Mouse (Mus musculus) forebrain, embryonic 14.5 days (tissue): Measurements from ENCODE around the gene Spag5. TPM values are rescaled to one million over a fixed set of nuclear protein-coding genes. Genes with fewer than 3 reads are reported as not detected.

Experiments used
- ATAC-seq: fragments of 200-750 bp; cut with Nextera tagmentation; 2 replicates; pipeline ENCODE4 v1.8.0; 2017; ENCODE audit warnings: mild to moderate bottlenecking, moderate library complexity
- DNase-seq: peaks from one replicate; pipeline ENCODE4 v3.0.0-alpha.2; 2015; ENCODE audit warnings: low spot score
- H3K27ac ChIP-seq: fragments of 300-500 bp; sonication (generic); 2 replicates; pipeline ENCODE4 v1.5.1; 2014; ENCODE audit warnings: low read depth, mild to moderate bottlenecking, control low read depth, low read length, moderate library complexity
- H3K27me3 ChIP-seq: fragments of 300-500 bp; sonication (generic); replicated peaks from 2 replicates; pipeline ENCODE4 v1.6.1; 2014; ENCODE audit warnings: low read length, control low read depth, mixed read lengths; ENCODE audit not compliant: control insufficient read depth, insufficient read depth
- H3K36me3 ChIP-seq: fragments of 300-500 bp; sonication (generic); 2 replicates; pipeline ENCODE4 v1.6.1; 2014; ENCODE audit warnings: low read length, control low read depth; ENCODE audit not compliant: control insufficient read depth, insufficient read depth
- H3K4me1 ChIP-seq: fragments of 300-500 bp; sonication (generic); 2 replicates; pipeline ENCODE4 v1.6.1; 2014; ENCODE audit warnings: antibody characterized with exemption, low read length, control low read depth; ENCODE audit not compliant: control insufficient read depth, insufficient read depth
- H3K4me2 ChIP-seq: fragments of 300-500 bp; sonication (generic); 2 replicates; pipeline ENCODE4 v1.6.1; 2014; ENCODE audit warnings: mild to moderate bottlenecking, control low read depth, low read length
- H3K4me3 ChIP-seq: fragments of 300-500 bp; sonication (generic); 2 replicates; pipeline ENCODE4 v1.5.1; 2014; ENCODE audit warnings: low read depth, low read length, control low read depth
- H3K9ac ChIP-seq: fragments of 300-500 bp; sonication (generic); 2 replicates; pipeline ENCODE4 v1.6.1; 2014; ENCODE audit warnings: mild to moderate bottlenecking, low read length, control low read depth, moderate library complexity
- H3K9me3 ChIP-seq: fragments of 300-500 bp; sonication (generic); replicated peaks from 2 replicates; pipeline ENCODE4 v1.6.1; 2016; ENCODE audit warnings: low read length, control low read depth, mixed read lengths; ENCODE audit not compliant: control insufficient read depth
- WGBS: fragments of 180-500 bp; shearing (Covaris S2); extraction: QIAGEN DNeasy Blood & Tissue Kit; methylation state at CpG from one replicate; pipeline ENCODE4 v1.1.7; 2014; 5-methylcytosine and 5-hydroxymethylcytosine counted together
- polyA plus RNA-seq: library from polyadenylated mRNA; unstranded; fragments of >200 nt; fragmentation: Nextera tagmentation; extraction: Ambion mirVana; gene quantifications from 2 replicates; pipeline ENCODE4 v1.2.1, GENCODE M21; 2014

Spag5 gene
- polyA plus RNA-seq, 1 experiment from 2014 or later, result 25.4 TPM

DNA sequence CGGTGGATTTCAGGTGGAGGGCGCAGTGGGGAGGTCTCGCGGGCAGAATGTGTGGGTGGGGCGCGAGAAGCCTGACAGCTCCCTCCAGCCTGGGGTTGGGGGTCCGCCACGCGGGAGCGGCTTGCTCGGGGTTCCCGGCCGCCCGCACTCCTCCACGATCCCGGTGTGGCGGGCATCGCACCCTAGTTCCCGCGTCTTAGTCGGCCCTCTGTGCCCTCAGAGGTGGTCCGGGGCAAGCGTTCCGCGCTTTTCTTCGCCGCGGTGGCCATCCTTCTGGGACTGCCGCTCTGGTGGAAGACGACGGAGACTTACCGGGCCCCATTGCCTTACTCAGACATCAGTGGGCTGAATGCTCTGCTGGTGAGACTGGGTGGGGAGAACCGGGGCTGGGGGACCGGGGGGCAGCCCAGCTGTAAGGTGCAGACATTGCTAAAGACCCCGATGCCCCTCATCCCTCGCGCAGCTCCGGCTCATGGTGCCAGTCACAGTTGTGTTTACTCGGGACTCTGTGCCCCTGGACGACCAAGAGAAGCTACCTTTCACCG is 27.3 kb downstream of the Spag5 start:
- 1% methylated on average over 38 of the region's 41 CpGs for WGBS
- Histone ChIP-seq H3K9ac (peak overlapping the region; percentile 87), H3K4me3 (peak overlapping the region; percentile 88), H3K27ac (peak overlapping the region; percentile 23; the same call in 1 of the 2 replicates), H3K27me3 (no peaks in the 10 kb centered on the region), H3K4me1 (peaks cover 5% of the 10 kb centered on the region), H3K9me3 (no peaks in the 10 kb centered on the region), H3K36me3 (peaks cover 18% of the 10 kb centered on the region), H3K4me2 (peak overlapping the region; percentile 87)
- ATAC-seq (peak; percentile 78), DNase-seq (no peak)

DNA sequence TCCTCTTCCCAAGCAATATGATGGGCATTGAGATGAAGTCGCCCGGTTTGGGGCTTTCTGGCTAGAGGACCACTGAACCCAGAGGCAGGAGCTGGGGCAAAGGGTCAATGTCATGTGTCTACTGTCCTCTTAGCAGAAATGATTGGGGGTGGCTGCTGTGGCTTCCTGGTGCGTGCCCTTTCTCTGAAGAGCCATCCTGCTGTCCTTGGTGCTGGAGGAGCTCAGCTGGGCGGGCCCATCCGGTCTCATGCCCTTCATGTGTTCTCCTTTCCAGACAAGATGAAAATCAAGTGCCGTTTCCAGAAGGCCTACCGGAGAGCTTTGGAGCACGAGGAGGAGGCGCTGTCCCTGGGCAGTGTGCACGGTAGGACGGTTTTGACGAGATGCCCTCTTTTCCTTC is 31.3 kb downstream of the Spag5 start:
- Histone ChIP-seq H3K4me1 (peaks cover 5% of the 10 kb centered on the region), H3K9me3 (no peaks in the 10 kb centered on the region), H3K4me3 (no peak overlapping the region), H3K27me3 (no peaks in the 10 kb centered on the region), H3K36me3 (peaks cover 35% of the 10 kb centered on the region), H3K4me2 (no peak overlapping the region), H3K27ac (no peak overlapping the region), H3K9ac (no peak overlapping the region)
- DNase-seq (no peak), ATAC-seq (no peak)
- 96% methylated on average over 12 of the region's 12 CpGs for WGBS

DNA sequence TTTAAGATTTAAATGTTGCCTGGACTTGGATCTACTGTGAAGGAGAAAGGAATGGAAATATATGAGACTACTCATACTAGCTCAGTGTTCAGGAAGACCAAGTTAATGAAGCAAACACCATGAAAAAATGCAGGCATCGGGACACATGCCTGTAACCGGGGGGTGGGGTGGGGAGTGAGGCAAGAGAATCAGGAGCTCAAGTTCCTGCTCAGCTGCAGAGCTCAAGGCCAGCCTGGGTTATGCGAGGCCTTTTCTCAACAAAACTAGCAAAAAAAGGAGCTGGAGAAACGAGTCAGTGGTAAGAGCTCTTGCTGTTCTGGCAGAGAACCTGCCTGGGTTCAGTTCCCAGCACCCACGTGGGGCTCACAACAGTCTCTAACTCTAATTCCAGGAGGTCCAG is 32.7 kb downstream of the Spag5 start:
- Histone ChIP-seq H3K9me3 (no peaks in the 10 kb centered on the region), H3K4me1 (peaks cover 5% of the 10 kb centered on the region), H3K27ac (no peak overlapping the region), H3K27me3 (no peaks in the 10 kb centered on the region), H3K4me3 (no peak overlapping the region), H3K36me3 (peaks cover 43% of the 10 kb centered on the region), H3K9ac (no peak overlapping the region), H3K4me2 (no peak overlapping the region)
- WGBS, result 94% methylated on average over 5 of the region's 5 CpGs
- ATAC-seq, result no peak
- no peak for DNase-seq

GRCm38 (mm10) chr11:78337040-78337439 is 35.7 kb downstream of the Spag5 start:
- no peak for ATAC-seq
- WGBS, result 97% methylated on average over 8 of the region's 8 CpGs
- Histone ChIP-seq H3K4me3 (no peak overlapping the region), H3K4me1 (no peaks in the 10 kb centered on the region), H3K4me2 (no peak overlapping the region), H3K36me3 (peaks cover 68% of the 10 kb centered on the region), H3K27me3 (no peaks in the 10 kb centered on the region), H3K27ac (no peak overlapping the region), H3K9me3 (no peaks in the 10 kb centered on the region), H3K9ac (no peak overlapping the region)
- DNase-seq, result no peak

DNA sequence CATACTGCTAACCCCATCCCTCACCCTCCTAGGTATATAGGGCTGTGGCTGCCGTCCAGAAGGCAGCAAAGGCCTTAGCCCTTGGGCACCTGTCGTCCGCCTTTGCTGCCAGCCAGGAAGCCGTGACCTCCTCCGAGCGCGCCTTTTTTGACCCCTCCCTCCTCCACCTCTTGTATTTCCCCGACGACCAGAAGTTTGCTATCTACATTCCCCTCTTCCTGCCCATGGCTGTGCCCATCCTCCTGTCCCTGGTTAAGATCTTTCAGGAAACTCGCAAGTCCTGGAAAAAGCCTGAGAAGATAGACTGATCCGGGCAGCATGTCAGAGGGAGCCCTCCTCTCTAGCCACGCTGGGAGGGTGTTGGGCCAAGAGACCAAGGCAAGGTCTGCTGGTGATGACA is 40.4 kb downstream of the Spag5 start:
- peaks cover 40% of the 10 kb centered on the region for H3K36me3 ChIP-seq
- no peak overlapping the region for H3K4me2 ChIP-seq
- no peak overlapping the region for H3K27ac ChIP-seq
- 87% methylated on average over 12 of the region's 12 CpGs for WGBS
- no peaks in the 10 kb centered on the region for H3K9me3 ChIP-seq
- peaks cover 5% of the 10 kb centered on the region; the same call in 1 of the 2 replicates for H3K4me1 ChIP-seq
- no peak overlapping the region for H3K9ac ChIP-seq
- DNase-seq (no peak), ATAC-seq (no peak)
- H3K27me3 ChIP-seq, result no peaks in the 10 kb centered on the region
- H3K4me3 ChIP-seq, result no peak overlapping the region

GRCm38 (mm10) chr11:78343381-78344327 is 42.3 kb downstream of the Spag5 start, which contains the start of gene Unc119:
Unc119 (plus strand) TSS chr11:78343482.
- H3K4me1 ChIP-seq, result peaks cover 5% of the 10 kb centered on the region; the same call in 1 of the 2 replicates
- H3K36me3 ChIP-seq, result peaks cover 36% of the 10 kb centered on the region
- peak within 1 kb of the TSS; percentile 62 for H3K4me2 ChIP-seq
- peak within 1 kb of the TSS; percentile 85 for H3K27ac ChIP-seq
- peak within 1 kb of the TSS; percentile 96 for H3K9ac ChIP-seq
- H3K9me3 ChIP-seq, result no peaks in the 10 kb centered on the region
- ATAC-seq (peak; percentile 88), DNase-seq (peak; percentile 83)
- under 1% methylated on average over 60 of the region's 66 CpGs for WGBS
- H3K27me3 ChIP-seq, result no peaks in the 10 kb centered on the region
- H3K4me3 ChIP-seq, result peak within 1 kb of the TSS; percentile 94

- ATAC-seq, result no peak
- no peak overlapping the region for H3K27ac ChIP-seq
- peak overlapping the region; percentile 94 for H3K4me3 ChIP-seq
- peak overlapping the region; percentile 96; the same call in 1 of the 2 replicates for H3K9ac ChIP-seq
- WGBS, result 77% methylated on average over 6 of the region's 6 CpGs
- no peaks in the 10 kb centered on the region for H3K27me3 ChIP-seq
- H3K4me2 ChIP-seq, result peak overlapping the region; percentile 62
- no peaks in the 10 kb centered on the region for H3K9me3 ChIP-seq
- peaks cover 5% of the 10 kb centered on the region; the same call in 1 of the 2 replicates for H3K4me1 ChIP-seq
- H3K36me3 ChIP-seq, result peaks cover 31% of the 10 kb centered on the region
- DNase-seq, result no peak
These were observed 43.1 kb downstream of the Spag5 start for GRCm38 (mm10) chr11:78344328-78344889.

- Histone ChIP-seq H3K36me3 (peaks cover 25% of the 10 kb centered on the region), H3K4me2 (peak overlapping the region; percentile 62), H3K9me3 (no peaks in the 10 kb centered on the region), H3K27me3 (no peaks in the 10 kb centered on the region), H3K27ac (no peak overlapping the region), H3K4me3 (no peak overlapping the region), H3K4me1 (peaks cover 5% of the 10 kb centered on the region; the same call in 1 of the 2 replicates), H3K9ac (peak overlapping the region; percentile 35; the same call in 1 of the 2 replicates)
- ATAC-seq, result no peak
- WGBS, result 70% methylated on average over 8 of the region's 8 CpGs
- no peak for DNase-seq
These were observed 43.8 kb downstream of the Spag5 start for GRCm38 (mm10) chr11:78344890-78345715.
